Mouse (Mus musculus) C2C12 (cell line): Measurements from ENCODE around the gene Ppp1r8.

Source experiments
- CEBPB ChIP-seq: IDR thresholded peaks from one replicate; pipeline ENCODE4 v1.6.1; 2011; ENCODE audit warnings: low read depth, mild to moderate bottlenecking, control low read depth, moderate library complexity
- CTCF ChIP-seq: IDR thresholded peaks from one replicate; pipeline ENCODE4 v1.5.1; 2011; ENCODE audit not compliant: control insufficient read depth, insufficient read depth, insufficient read length
- FOSL1 ChIP-seq: IDR thresholded peaks from one replicate; pipeline ENCODE4 v1.8.0; 2011; ENCODE audit warnings: mild to moderate bottlenecking, low read length; ENCODE audit not compliant: poor library complexity, insufficient read depth, severe bottlenecking
- MAX ChIP-seq: IDR thresholded peaks from one replicate; pipeline ENCODE4 v1.6.1; 2011; ENCODE audit warnings: mild to moderate bottlenecking, control low read depth
- MYOD1 ChIP-seq: IDR thresholded peaks from one replicate; pipeline ENCODE4 v1.6.1; 2011; ENCODE audit warnings: low read depth; ENCODE audit not compliant: control insufficient read depth, insufficient read length
- MYOG ChIP-seq: IDR thresholded peaks from one replicate; pipeline ENCODE4 v1.6.1; 2011; ENCODE audit not compliant: control insufficient read depth, insufficient read length; ENCODE audit errors: extremely low read depth
- USF1 ChIP-seq: IDR thresholded peaks from one replicate; pipeline ENCODE4 v1.6.1; 2011; ENCODE audit warnings: low read depth, mild to moderate bottlenecking, control low read depth, moderate library complexity

DNA sequence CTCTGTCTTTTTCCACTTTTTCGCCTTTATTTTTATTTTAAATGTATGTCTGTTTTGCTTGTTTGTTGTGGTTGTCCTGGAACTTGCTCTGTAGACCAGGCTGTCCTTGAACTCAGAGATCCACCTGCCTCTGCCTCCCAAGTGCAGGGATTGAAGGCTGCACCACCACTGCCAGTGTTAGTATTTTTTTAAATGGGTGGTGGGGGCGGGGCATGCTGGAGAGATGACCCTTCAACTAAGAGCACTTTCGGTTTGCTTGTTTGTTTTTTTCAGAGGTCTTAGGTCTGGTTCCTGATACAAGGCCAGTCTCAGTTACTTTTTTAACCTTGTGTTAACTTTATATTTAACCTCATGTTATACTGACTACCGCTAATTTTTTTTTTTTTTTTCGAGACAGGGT lies 37.8 kb downstream of the Ppp1r8 start:
- TF ChIP-seq MAX (no peak), CTCF (no peak), CEBPB (no peak), MYOD1 (no peak), USF1 (no peak), MYOG (no peak), FOSL1 (no peak)
